Mouse (Mus musculus) layer of hippocampus, adult 9-11 months (tissue): ENCODE data around the gene Ccng2.

ENCODE experiments used
- DNase-seq: peaks from one replicate; pipeline ENCODE4 v3.0.0; 2022

Gene Ccng2

DNA sequence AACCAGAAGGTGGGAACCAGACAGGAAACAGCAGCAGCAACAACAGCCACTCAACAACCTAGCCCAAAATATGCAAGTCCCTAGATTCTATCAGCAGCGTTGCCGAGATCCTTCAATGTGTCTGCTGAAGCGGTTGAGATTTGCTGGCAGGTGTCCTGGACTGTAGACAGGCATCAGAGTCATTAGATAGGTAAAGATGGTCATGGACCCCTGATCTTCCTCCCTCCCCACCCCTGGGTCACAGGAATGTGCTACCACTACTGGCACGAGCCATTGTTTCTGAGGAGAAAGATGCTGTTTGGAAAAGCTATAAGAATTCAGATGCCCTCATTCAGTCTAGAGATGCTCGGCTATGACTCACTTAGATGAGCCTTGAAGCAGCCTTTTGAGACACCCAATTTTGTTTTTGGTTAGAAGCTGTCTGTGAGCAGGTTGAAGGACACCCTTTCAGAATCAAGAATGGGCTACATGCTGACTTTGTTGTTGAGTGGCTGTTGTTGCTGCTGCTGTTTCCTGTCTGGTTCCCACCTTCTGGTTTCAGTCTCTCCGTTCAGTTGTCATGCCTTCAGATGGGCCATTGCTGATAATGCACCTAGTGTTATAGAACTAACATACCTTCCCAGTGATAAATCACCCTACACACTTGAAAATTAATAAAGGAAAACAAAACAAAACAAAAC lies 3.5 kb upstream of the Ccng2 start:
- no peak for DNase-seq

DNA sequence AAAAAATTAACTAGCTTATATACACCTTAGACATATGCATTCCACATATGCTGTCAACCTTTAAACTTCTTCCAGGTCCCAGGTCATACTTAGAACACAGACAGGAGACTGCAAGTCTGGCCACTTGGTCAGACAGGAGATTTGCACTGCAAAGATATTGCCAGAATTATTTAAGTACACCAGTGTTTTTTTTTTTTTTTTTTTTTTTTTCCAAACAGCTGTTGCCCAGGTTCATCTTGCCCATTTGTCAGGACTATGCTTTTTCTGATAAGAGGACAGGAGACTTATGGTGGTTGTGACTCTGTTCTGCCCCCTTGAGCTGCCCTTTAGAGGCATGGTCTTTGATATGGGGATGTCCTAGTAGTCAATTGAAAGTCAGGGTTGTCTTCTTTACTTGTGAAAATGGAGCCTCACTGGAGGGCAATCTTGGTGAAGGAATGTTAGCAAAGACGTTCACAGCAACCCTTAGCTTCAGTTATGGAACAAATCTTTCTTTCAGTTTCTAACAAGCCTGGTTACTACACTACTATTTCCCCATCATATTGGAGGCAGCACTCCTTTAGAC lies 2.8 kb upstream of the Ccng2 start:
- no peak for DNase-seq

DNA sequence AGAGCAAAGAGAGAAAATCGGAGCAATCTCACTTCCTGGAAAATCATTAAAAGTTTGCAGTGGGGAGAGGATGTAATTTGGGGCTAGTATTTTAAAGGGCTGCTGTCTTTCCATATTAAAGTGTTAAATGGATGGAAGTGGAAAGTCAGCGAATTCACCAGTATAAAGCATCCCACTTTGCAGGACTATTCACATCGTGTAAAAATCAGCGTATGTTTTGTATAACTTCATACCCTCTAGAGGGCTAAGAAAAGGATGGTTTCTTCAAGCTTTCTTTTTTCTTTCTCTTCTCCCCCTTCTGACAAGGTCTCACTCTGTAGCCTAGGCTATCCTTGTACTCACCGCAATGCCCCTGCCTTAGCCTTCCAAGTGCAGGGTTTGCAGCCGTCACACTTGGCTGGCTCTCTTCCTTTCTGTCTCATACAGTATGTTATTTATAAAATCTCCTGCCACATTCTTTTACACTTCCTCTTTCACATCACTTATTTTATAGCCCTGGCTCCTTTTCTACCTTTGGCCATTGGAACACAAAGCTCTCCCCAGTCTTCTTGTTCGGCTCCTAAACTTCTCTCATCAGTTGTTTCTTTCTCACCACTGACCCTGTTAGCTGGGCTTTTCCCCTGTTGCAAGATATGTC lies 1.8 kb upstream of the Ccng2 start:
- peak; percentile 67 for DNase-seq

DNA sequence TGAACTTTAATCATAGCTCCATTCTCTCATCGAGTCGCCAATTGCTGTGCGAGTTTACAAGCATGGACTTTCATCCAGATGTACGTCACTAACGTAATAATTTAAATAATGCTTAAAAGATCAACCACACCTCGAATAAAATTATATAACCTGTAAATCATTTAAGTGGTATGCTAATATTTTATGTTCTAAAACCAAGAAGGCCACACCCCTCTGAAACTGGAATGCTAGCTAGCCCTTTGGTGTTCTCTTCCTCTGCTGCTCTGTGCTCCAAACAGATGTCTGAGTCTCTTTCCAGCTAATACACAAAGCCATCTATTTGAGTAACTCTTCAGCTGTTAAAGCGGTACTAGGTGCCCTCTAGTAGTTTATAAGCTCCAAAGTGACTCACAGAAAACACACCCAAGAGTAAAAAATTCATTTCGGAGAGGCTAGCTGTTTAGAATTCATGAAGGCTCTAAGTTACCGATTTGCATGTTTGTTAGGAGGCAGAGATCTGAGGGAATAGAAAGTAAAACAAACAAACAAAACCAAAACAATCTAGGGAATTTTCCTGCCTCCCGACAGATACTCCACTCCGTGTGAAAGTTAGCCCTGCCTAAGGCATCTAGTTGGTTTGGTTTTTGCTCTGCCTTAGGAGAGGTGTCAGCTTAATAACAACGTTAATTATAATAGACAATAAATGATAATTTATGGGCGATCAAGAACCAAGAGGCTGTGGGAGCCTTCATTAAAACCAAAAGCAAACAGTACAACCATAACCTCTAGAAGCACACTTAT lies 1.1 kb upstream of the Ccng2 start:
- peak; percentile 19 for DNase-seq

DNA sequence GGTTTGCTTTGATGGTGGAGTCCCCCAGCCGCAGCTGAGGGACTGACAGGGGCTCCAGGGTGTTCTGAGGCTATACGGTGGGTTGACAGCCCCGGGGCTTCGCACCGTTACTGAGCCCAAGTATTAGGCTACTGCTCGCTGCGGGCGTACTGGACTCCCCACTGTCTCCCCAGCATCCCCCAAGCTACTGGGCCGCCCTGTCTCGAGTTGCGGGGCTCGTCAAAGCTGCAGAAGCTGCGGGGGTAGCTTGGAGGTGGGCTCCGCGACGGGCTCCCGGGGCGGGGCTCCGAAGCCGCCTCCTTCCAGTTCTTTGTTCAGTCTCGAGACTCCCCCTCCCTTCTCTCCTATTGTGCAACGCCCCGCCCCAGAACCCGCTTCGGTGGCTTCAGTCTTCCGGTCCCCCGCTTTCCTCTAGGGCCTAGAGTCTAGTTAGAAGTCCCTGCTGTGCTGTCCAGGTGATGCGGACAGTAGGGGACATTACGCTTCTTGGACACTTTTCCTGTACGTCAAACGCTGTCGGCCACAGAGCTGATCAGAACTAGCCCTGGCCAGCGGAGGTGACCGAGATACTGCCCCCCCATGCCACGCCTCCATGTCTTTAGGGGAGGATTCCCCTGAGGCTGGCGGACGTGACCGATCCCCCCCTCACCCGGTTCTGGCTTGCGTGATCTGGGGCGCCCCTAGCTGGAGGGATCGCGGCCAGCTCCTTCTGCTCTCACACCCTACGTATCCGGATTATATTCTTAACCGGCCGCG lies 972 bp downstream of the Ccng2 start:
- DNase-seq: peak; percentile 83

DNA sequence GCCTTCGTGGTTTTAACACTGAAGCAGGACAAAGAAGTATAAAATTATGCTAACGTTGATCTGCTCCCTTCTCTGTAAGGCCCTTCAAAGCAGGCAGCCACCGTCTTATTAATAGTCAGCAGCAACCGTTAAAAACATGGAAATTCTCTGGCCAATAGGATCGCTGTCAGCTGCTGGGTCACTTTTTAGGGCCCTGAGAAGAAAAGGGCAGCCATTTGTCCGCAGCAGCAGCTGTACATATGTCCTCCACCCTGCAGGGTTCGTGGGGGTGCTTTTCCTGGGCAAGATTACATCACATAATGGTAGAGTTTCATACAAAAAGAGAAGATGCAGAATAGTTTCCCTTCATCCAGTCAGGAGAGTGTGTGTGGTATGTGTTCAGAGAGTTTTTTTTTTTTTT lies 3.0 kb downstream of the Ccng2 start:
- no peak for DNase-seq

DNA sequence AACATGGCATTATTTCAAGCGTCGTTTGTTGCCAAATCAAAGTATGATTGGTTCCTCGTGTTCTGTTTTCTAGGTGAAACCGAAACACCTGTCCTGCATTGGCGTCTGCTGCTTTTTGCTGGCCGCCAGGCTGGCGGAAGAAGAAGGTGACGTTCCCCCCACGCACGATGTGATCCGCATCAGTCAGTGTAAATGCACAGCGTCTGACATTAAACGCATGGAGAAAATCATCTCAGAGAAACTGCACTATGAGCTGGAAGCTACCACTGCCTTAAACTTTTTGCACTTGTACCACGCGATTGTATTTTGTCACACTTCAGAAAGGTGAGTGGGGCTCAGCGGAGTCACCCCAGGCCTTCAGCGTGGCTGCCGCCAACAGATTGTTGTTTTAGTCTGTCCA lies 3.7 kb downstream of the Ccng2 start:
- DNase-seq: no peak

DNA sequence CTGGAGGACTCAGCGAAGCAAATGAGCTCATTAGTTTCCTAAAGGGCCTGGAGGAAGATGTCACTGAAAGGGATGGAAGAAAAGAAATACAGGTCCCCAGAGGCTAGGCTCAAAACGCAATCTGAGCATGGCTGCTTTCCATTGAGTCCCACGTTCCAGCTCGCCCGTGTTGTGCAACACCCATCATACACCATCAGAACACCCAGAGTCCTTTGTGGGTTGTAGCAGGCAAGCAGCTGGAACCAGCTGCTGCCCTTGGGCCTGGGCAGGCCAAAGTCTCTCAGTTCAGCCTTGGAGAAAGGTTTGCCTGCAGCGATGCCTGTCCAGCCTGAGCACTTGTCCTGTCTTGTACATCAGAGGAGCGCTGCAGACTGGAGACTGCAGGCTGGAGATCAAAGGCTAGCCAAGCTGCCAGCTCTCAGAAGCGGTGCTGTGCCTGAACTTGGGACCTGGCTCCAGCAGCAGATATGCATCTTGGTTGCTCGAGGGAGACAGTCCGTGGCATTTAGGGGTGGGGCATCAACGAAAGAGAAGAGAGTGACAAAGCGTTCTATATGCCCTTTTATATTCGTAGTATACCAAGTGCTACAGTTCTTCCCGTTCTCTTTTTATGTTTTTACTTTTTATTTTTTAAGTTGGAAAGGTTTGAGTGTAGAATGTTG lies 15.5 kb downstream of the Ccng2 start:
- DNase-seq: no peak

DNA sequence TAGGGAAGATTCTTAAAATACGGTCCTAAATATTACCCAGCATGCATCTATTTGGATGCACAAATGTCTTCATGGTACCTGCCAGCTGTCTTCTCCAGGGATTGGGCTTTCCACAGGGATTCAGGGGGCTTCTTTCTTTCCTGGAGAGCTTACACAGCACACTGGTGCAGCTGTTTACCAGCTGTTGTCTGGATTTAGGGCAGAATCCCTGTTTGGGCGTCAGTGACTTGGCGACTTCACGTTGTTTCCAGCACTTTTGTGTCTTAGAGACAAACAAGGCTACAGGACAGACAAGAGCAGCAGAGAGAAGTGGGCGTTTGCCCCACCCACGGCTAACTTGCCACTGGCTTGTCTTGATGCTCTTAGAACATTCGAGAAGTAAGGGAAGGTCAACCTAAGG lies 16.1 kb downstream of the Ccng2 start:
- DNase-seq: no peak

DNA sequence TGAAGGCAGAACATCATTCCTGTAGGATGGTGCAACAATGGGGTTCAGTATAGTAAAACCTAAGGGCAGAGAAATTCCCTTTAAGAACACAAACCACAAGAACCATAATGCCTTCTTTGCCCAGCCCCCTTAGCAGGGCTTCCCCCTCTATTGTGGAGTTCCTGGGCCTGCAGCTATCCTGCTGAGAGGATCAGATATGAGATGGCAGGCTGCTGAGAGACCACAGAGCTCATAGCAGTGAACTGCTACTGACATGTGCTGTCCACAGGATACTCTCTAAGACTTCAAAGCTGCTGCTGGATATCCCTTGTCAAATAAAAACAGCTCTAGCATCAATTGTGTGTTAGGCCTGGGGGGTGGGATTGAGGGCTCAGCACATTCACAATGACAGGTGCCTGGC lies 21.5 kb downstream of the Ccng2 start:
- DNase-seq: no peak

DNA sequence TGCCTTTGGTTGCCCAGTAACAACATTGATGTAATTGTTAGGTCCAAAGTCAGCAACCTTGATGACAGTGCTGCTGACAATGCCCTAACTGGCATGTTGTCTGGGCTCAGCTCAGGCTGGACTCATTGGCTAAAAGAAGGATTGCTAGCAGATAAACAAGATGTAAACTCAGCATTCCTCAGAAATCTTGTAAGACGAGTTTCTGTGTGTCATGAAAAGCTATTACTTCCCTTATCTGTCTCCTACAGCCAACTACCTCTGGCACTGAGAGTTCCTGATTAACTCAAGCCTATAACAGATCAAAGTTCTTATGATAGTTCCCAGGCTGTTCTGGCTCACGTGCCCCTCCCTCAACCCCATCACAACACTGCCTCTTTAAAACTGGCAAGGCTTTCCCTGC lies 23.2 kb downstream of the Ccng2 start:
- no peak for DNase-seq

DNA sequence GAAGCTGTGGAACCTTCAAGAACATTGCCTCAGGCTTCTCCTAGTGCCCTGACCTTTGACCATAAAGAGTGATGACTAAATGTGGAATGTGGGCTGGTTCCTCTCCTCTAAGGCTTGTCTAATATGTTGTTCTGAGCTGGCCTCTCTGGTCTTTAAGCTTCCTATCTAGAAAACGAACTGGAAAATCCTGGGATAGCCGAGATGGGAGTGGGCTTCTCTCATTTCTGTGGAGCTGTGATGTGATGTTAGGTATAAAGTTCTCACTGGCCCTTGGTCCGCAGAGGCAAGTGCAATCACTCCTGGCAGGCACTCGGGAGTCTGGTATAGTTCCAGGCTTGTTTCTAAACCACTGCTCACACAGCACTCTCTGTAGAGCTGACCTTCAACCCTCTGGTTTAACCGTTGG lies 29.3 kb downstream of the Ccng2 start:
- no peak for DNase-seq

DNA sequence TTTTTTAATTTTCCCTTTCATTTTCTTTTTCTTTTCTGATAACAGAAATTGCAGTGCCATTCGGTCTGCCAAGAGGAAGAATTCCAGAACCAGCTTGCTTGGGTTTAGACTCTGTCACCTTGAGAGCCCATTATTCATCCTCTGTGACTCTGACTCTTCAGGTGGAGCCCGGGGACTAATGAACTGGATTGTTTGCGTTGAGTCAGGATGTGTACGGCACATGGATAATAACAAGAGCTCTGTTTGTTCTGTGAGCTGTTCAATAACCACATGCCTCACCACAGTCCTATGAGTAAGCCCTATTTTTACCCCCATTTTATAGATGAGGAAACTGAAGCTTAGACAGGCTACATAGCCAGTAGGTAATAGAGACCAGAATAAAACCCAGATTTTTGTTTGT lies 29.7 kb downstream of the Ccng2 start:
- no peak for DNase-seq

DNA sequence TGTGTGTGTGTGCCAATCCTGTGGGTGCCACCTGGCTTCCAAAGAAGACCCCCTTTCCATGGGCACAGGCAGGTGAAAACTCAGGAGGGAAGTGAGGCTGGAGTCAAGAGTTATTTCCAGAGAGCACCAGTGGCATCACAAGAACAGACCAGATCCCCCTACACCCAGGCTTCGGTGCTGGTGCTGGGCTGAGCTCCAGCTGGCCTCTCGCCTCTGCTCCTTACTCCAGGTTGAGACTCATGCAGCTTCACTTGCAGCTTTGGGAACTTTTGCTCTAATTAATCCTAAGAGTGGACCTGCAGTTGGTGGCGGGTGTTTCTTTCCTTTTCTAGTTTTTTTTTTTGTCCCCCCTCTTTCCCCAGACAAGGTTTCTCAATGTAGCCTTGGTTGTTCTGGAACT lies 30.3 kb downstream of the Ccng2 start:
- no peak for DNase-seq

DNA sequence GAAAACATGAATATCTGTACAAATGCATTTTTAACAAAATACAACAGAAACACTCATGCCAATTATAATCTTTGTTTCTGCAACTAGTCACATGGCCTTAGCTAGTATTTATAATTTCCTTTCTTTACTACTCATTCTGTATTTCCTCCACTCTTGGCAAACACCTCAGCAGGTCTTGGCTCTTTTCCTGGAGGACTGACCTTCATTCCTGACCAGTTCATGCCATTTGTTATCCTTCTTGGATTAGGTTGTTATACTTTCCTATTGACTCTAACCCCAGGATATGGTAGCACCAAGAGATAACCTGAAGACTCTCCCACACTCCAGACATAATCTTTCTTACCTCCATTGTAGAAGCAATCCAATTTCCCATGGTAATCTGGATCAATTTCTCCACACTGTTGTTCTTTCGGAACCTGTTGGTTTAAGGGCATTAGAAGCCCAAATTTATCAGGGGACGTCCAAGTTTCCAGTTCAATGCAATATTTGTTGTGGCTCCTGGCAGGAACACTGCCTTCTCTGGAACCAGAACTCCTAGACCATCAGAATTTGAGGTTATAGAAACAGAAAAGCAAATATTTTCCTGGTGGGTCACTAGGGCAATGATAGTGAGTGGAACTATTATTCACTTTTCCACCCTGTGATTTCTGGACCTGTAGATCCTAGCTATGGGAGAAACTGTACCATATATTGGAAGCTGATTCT lies 38.2 kb downstream of the Ccng2 start:
- no peak for DNase-seq

DNA sequence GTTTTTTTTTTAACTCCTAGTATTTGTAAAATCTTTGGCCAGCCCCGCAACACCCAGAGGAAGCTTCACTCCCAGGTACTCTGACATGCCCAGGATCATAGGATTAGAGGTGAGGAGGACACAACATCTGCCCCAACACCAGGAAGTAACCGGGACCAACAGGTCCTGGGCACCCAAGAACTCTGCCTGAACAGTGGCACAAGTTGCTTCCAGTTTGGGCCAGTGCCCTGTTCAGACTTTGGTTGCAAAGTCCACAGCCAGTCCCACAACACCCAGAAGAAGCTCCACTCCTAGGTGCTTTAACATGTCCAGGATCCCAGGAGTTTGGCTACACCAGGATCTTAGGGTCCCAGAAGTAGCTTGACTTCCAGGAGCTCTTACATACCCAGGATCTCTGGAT lies 41.9 kb downstream of the Ccng2 start:
- DNase-seq: no peak

DNA sequence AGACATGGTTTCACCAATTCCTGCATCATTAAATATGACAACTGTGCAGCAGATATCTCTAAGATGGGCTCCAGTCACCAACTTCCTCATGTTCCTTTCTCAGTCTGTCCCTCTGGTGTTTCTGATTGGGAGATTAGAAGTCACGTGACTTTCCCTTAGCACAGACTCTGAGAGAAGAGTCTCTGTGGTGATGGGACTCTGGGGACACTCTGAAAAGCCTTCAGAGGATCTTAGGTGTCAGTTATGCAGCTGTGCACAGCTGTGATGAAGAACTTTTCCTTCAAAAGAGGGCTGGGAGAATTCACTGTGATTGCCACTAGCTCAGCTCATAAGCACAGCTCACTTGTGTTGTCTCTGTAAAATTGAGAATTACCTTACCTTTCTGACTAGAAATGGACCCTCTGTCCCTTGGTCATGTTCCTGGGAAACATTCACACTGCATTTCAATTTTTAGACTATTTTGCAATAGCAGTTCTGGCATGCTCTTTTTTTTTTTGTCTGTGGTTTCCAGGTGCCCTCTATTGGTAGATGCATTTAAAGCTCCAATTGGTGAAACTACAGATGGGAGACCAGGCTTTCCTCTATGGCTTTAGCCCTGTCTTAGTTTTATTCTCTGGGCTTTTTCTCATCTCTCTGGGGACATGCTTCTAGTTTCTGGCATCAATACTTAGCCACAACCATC lies 56.4 kb downstream of the Ccng2 start:
- no peak for DNase-seq
